ENCODE assay signal across 8 mouse cellular contexts in genomic region chr8:123235520-123236497, GRCm38 (mm10). TPM values are rescaled to one million over a fixed set of nuclear protein-coding genes. Genes with fewer than 3 reads are reported as not detected.
DNase-seq lines count a peak whose midpoint lies in the region; ATAC-seq and TF ChIP-seq lines count a peak whose summit lies in the region.

Gene Spata2l, minus strand, starts transcription at chr8:123236233.

- peaks cover 4% of the 10 kb centered on the region; the same call in 1 of the 2 replicates for H3K4me1 ChIP-seq in brown adipose tissue, adult 24 weeks (ENCODE audit: control insufficient read depth, insufficient read depth, insufficient read length, low read length)
- peaks cover 14% of the 10 kb centered on the region for H3K4me1 ChIP-seq in heart, embryonic 12.5 days (replicated peaks)
- peaks cover 13% of the 10 kb centered on the region for H3K4me1 ChIP-seq in kidney, embryonic 16.5 days (ENCODE audit: insufficient read depth, low read length)
- peaks cover 10% of the 10 kb centered on the region for H3K4me1 ChIP-seq in liver, embryonic 11.5 days (replicated peaks; ENCODE audit: control insufficient read depth, insufficient read depth, low read length)

- H3K27ac ChIP-seq in brown adipose tissue, adult 24 weeks (replicated peaks; ENCODE audit: low read depth, low read length): peak within 1 kb of the TSS; percentile 28; the same call in 1 of the 2 replicates
- no peak within 1 kb of the TSS for H3K27ac ChIP-seq in heart, embryonic 12.5 days (ENCODE audit: poor library complexity, severe bottlenecking)
- H3K27ac ChIP-seq in kidney, embryonic 16.5 days (ENCODE audit: low read length): no peak within 1 kb of the TSS
- no peak within 1 kb of the TSS for H3K27ac ChIP-seq in liver, embryonic 11.5 days (ENCODE audit: low read depth, low read length)

- WGBS in heart, embryonic 12.5 days: 2% methylated on average over 57 of the region's 57 CpGs
- WGBS in kidney, embryonic 16.5 days: 1% methylated on average over 57 of the region's 57 CpGs
- WGBS in liver, embryonic 11.5 days: 2% methylated on average over 57 of the region's 57 CpGs

- H3K27me3 ChIP-seq in heart, embryonic 12.5 days (replicated peaks): peaks cover 31% of the 10 kb centered on the region
- H3K27me3 ChIP-seq in kidney, embryonic 16.5 days (ENCODE audit: insufficient read depth, low read length): peaks cover 6% of the 10 kb centered on the region; the same call in 1 of the 2 replicates
- peaks cover 16% of the 10 kb centered on the region for H3K27me3 ChIP-seq in liver, embryonic 11.5 days (replicated peaks; ENCODE audit: control insufficient read depth, insufficient read depth, low read length)
- no peaks in the 10 kb centered on the region for H3K27me3 ChIP-seq in myocyte (ENCODE audit: control insufficient read depth, insufficient read depth, insufficient read length)
- H3K27me3 ChIP-seq in splenic B cell, adult 2 months (ENCODE audit: control insufficient read depth, insufficient read depth, low read length, poor library complexity, severe bottlenecking): no peaks in the 10 kb centered on the region

- no peaks in the 10 kb centered on the region for H3K79me2 ChIP-seq in myocyte (ENCODE audit: control insufficient read depth, insufficient read depth)

- H3K9ac ChIP-seq in heart, embryonic 12.5 days: peak within 1 kb of the TSS; percentile 64
- H3K9ac ChIP-seq in kidney, embryonic 16.5 days (replicated peaks; ENCODE audit: low read length): peak within 1 kb of the TSS; percentile 70
- peak within 1 kb of the TSS; percentile 62 for H3K9ac ChIP-seq in liver, embryonic 11.5 days (ENCODE audit: low read depth, low read length)

- H3K36me3 ChIP-seq in heart, embryonic 12.5 days: no peaks in the 10 kb centered on the region
- H3K36me3 ChIP-seq in kidney, embryonic 16.5 days (ENCODE audit: insufficient read depth, low read length): no peaks in the 10 kb centered on the region
- no peaks in the 10 kb centered on the region for H3K36me3 ChIP-seq in liver, embryonic 11.5 days (ENCODE audit: control insufficient read depth, insufficient read depth, low read length)
- H3K36me3 ChIP-seq in myocyte (ENCODE audit: control insufficient read depth, insufficient read depth): no peaks in the 10 kb centered on the region
- H3K36me3 ChIP-seq in splenic B cell, adult 2 months (ENCODE audit: control insufficient read depth, insufficient read depth, low read length, poor library complexity, severe bottlenecking): no peaks in the 10 kb centered on the region

- peak; percentile 100 for ATAC-seq in CD4-positive, CD25-positive, alpha-beta regulatory T cell, adult 4 months
- peak; percentile 84 for ATAC-seq in heart, embryonic 12.5 days (ENCODE audit: insufficient number of reproducible peaks, low FRiP score)
- ATAC-seq in kidney, embryonic 16.5 days (ENCODE audit: low FRiP score, low TSS enrichment): peak; percentile 90
- peak; percentile 85 for ATAC-seq in liver, embryonic 11.5 days (replicated peaks; ENCODE audit: low FRiP score)

- TF ChIP-seq POLR2A in myocyte (IDR thresholded peaks at IDR 0.05; ENCODE audit: insufficient read length, low read depth): peak; percentile 28

- H3K4me3 ChIP-seq in brown adipose tissue, adult 24 weeks (ENCODE audit: insufficient read depth, low read depth, low read length): peak within 1 kb of the TSS; percentile 78
- peak within 1 kb of the TSS; percentile 59 for H3K4me3 ChIP-seq in heart, embryonic 12.5 days
- H3K4me3 ChIP-seq in kidney, embryonic 16.5 days (ENCODE audit: low read length): peak within 1 kb of the TSS; percentile 69
- peak within 1 kb of the TSS; percentile 60 for H3K4me3 ChIP-seq in liver, embryonic 11.5 days (ENCODE audit: low read depth, low read length)
- H3K4me3 ChIP-seq in myocyte: peak within 1 kb of the TSS; percentile 23

- peak within 1 kb of the TSS; percentile 89 for H3K4me2 ChIP-seq in heart, embryonic 12.5 days
- peak within 1 kb of the TSS; percentile 86 for H3K4me2 ChIP-seq in kidney, embryonic 16.5 days (replicated peaks; ENCODE audit: low read depth, low read length)
- H3K4me2 ChIP-seq in liver, embryonic 11.5 days: peak within 1 kb of the TSS; percentile 99
- H3K4me2 ChIP-seq in myocyte (ENCODE audit: low read depth): peak within 1 kb of the TSS; percentile 79

- no peaks in the 10 kb centered on the region for H3K9me3 ChIP-seq in heart, embryonic 12.5 days (replicated peaks)
- H3K9me3 ChIP-seq in kidney, embryonic 16.5 days (ENCODE audit: low read length): no peaks in the 10 kb centered on the region
- no peaks in the 10 kb centered on the region for H3K9me3 ChIP-seq in liver, embryonic 11.5 days (ENCODE audit: control insufficient read depth, low read length)

- peak within 1 kb of the TSS; percentile 1 for H3ac ChIP-seq in myocyte (ENCODE audit: control insufficient read depth, insufficient read length)

- peak; percentile 84 for DNase-seq in fat pad, adult 2 months (ENCODE audit: extremely low read depth, low read depth, low spot score)
- peak; percentile 86 for DNase-seq in liver, embryonic 11.5 days (ENCODE audit: low spot score)
- DNase-seq in splenic B cell, adult 2 months (ENCODE audit: low read depth, low spot score): peak; percentile 93

TF ChIP-seq in myocyte, 11 proteins besides CTCF, POLR2A, EP300 and RAD21:
- TF ChIP-seq REST (IDR thresholded peaks at IDR 0.05; ENCODE audit: insufficient read depth, insufficient read length) (no peak), POLR2AphosphoS2 (IDR thresholded peaks at IDR 0.05; ENCODE audit: insufficient read length, low read depth) (peak; percentile 18), MYOD1 (IDR thresholded peaks at IDR 0.05; ENCODE audit: control insufficient read depth in 1 of 3, insufficient read length in 2 of 3, low read depth in 2 of 3) (no peak), CEBPB (IDR thresholded peaks at IDR 0.05; ENCODE audit: insufficient read depth, poor library complexity, severe bottlenecking) (no peak)

RNA-seq across cellular contexts. Expression of gene Spata2l, which starts in this region (rescaled TPM):
- polyA plus RNA-seq in CD4-positive, CD25-positive, alpha-beta regulatory T cell, adult 4 months (2017; shearing (Covaris generic)): 1 to 10 TPM; 6.0 to 9.2 TPM
- 1.4 and 1.9 TPM in 2 replicates for polyA plus RNA-seq in brown adipose tissue, adult 24 weeks (2012; ENCODE audit: insufficient read depth, insufficient read length, missing spikeins)
- polyA plus RNA-seq in heart, embryonic 12.5 days (2016; fragmentation: Nextera tagmentation; extraction: Ambion mirVana): 2.3 and 2.5 TPM in 2 replicates
- 7.5 and 8.9 TPM in 2 replicates for polyA plus RNA-seq in kidney, embryonic 16.5 days (2015; fragmentation: Nextera tagmentation; extraction: Ambion mirVana)
- polyA plus RNA-seq in liver, embryonic 11.5 days (2014; fragmentation: Nextera tagmentation; extraction: Ambion mirVana): 2.0 and 2.2 TPM in 2 replicates
- 1.1 TPM for polyA plus RNA-seq in myocyte (2012; fragmentation: generic; extraction: Trizol)

Comparison
In these comparisons a context has a peak if more than half of its experiments do, and no peak if none do; other contexts are left out.
1. H3K4me3 ChIP-seq: peak in every context shown above with its lines; median percentile 78 in brown adipose tissue, adult 24 weeks; 69 in kidney, embryonic 16.5 days; 60 in liver, embryonic 11.5 days; 59 in heart, embryonic 12.5 days; 23 in myocyte.